Comparison of ENCODE assay signal across 8 mouse cellular contexts in the genomic region with DNA sequence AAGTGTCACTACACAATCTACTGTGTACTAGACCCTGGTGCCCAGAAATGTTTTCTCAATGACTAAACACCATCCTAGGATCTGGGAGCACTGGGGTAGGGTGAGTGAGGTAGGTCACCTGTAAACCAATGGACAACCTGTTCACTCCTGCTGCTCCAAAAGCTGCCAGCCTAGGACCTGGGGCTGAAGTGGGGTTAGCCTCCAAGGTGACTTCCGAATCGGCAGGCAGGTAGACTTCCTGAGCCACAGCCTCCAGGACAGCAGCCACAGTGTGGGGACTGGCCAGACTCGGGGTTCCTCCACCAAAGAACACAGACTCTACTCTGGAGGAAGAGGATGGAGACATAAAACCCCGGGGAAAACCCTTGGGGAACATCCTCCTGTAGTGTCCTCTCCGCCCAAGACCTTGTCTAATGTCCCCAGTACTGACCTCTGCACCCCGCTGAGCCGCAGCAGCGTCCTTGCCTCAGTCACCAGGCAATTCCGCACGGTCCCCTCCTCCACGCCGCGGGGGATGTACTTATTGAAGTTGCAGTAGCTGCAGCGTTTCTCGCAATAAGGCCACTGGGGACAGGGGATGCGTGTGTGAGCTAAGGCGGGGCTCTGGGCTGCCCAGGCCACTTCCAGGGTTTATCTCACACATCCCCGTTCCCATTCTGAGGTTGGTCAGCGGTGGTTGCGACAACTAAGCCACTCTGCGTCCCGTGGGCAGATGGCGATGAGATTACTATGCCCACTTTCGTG. TPM values are rescaled to one million over a fixed set of nuclear protein-coding genes. Genes with fewer than 3 reads are reported as not detected.
DNase-seq lines count a peak whose midpoint lies in the region; ATAC-seq and TF ChIP-seq lines count a peak whose summit lies in the region.

No protein-coding gene starts in this region.

- TF ChIP-seq POLR2A in limb, embryonic 14.5 days (IDR thresholded peaks at IDR 0.05; ENCODE audit: borderline replicate concordance, extremely low read depth, insufficient read depth, insufficient read length): no peak

- H3K36me3 ChIP-seq in forebrain, embryonic 14.5 days (ENCODE audit: control insufficient read depth, insufficient read depth, low read length): no peaks in the 10 kb centered on the region
- no peaks in the 10 kb centered on the region; the same call in 1 of the 2 replicates for H3K36me3 ChIP-seq in hindbrain, embryonic 14.5 days (replicated peaks; ENCODE audit: control insufficient read depth, insufficient read depth)
- 0 out of 2 replicates have a peak, but pooled peaks cover 4% of the 10 kb centered on the region for H3K36me3 ChIP-seq in limb, embryonic 14.5 days (ENCODE audit: control insufficient read depth, insufficient read depth, low read length)
- H3K36me3 ChIP-seq in midbrain, embryonic 11.5 days (ENCODE audit: control insufficient read depth, insufficient read depth, low read length): no peaks in the 10 kb centered on the region
- no peaks in the 10 kb centered on the region for H3K36me3 ChIP-seq in stomach, embryonic 15.5 days

- no peaks in the 10 kb centered on the region for H3K9me3 ChIP-seq in forebrain, embryonic 14.5 days (replicated peaks; ENCODE audit: control insufficient read depth, low read length)
- no peaks in the 10 kb centered on the region for H3K9me3 ChIP-seq in hindbrain, embryonic 14.5 days (ENCODE audit: control insufficient read depth, low read length)
- no peaks in the 10 kb centered on the region for H3K9me3 ChIP-seq in limb, embryonic 14.5 days (ENCODE audit: control insufficient read depth, low read length)
- H3K9me3 ChIP-seq in midbrain, embryonic 11.5 days (ENCODE audit: control insufficient read depth, low read length): no peaks in the 10 kb centered on the region
- H3K9me3 ChIP-seq in stomach, embryonic 15.5 days: no peaks in the 10 kb centered on the region

- peak overlapping the region; percentile 87 for H3K4me3 ChIP-seq in brown adipose tissue, adult 24 weeks (ENCODE audit: insufficient read depth, low read depth, low read length)
- peak overlapping the region; percentile 58 for H3K4me3 ChIP-seq in forebrain, embryonic 14.5 days (ENCODE audit: low read depth, low read length)
- peak overlapping the region; percentile 43 for H3K4me3 ChIP-seq in hindbrain, embryonic 14.5 days (replicated peaks; ENCODE audit: low read length)
- H3K4me3 ChIP-seq in limb, embryonic 14.5 days (replicated peaks; ENCODE audit: low read length): peak overlapping the region; percentile 57
- H3K4me3 ChIP-seq in midbrain, embryonic 11.5 days (ENCODE audit: low read depth, low read length): peak overlapping the region; percentile 44
- H3K4me3 ChIP-seq in stomach, embryonic 15.5 days (replicated peaks): peak overlapping the region; percentile 75

- intact Hi-C loops in gastrocnemius, postnatal 36 days (cut with DNase I): no loop called here

- 14% methylated on average over 24 of the region's 24 CpGs for WGBS in forebrain, embryonic 14.5 days
- 13% methylated on average over 24 of the region's 24 CpGs for WGBS in hindbrain, embryonic 14.5 days
- WGBS in limb, embryonic 14.5 days: 11% methylated on average over 24 of the region's 24 CpGs
- WGBS in midbrain, embryonic 11.5 days: 14% methylated on average over 24 of the region's 24 CpGs
- 11% methylated on average over 24 of the region's 24 CpGs for WGBS in stomach, embryonic 15.5 days

- peak; percentile 35 for ATAC-seq in forebrain, embryonic 14.5 days
- ATAC-seq in hindbrain, embryonic 14.5 days (ENCODE audit: low FRiP score): peak; percentile 31
- no peak; the same call in 1 of the 2 replicates for ATAC-seq in limb, embryonic 14.5 days (ENCODE audit: low FRiP score, low read depth)
- ATAC-seq in midbrain, embryonic 11.5 days (ENCODE audit: low FRiP score): peak; percentile 47
- peak; percentile 13; the same call in 1 of the 2 replicates for ATAC-seq in stomach, embryonic 15.5 days (ENCODE audit: insufficient read depth, low FRiP score, low read depth)

- H3K27me3 ChIP-seq in forebrain, embryonic 14.5 days (replicated peaks; ENCODE audit: control insufficient read depth, insufficient read depth, low read length): no peaks in the 10 kb centered on the region
- no peaks in the 10 kb centered on the region for H3K27me3 ChIP-seq in hindbrain, embryonic 14.5 days (ENCODE audit: control insufficient read depth, insufficient read depth, low read length)
- H3K27me3 ChIP-seq in limb, embryonic 14.5 days (ENCODE audit: control insufficient read depth, insufficient read depth, low read length): no peaks in the 10 kb centered on the region
- no peaks in the 10 kb centered on the region for H3K27me3 ChIP-seq in midbrain, embryonic 11.5 days (ENCODE audit: control insufficient read depth, insufficient read depth, low read length)
- H3K27me3 ChIP-seq in stomach, embryonic 15.5 days (replicated peaks): no peaks in the 10 kb centered on the region

- DNase-seq in gastrocnemius, adult 18-20 months (ENCODE audit: low spot score): peak; percentile 26
- DNase-seq in gastrocnemius, postnatal 36 days: no peak
- peak; percentile 50 for DNase-seq in forebrain, embryonic 14.5 days (ENCODE audit: low spot score)
- DNase-seq in hindbrain, embryonic 14.5 days (ENCODE audit: low spot score): peak; percentile 27
- no peak for DNase-seq in limb, embryonic 14.5 days (ENCODE audit: low spot score)
- DNase-seq in midbrain, embryonic 11.5 days (ENCODE audit: low spot score, missing footprints): no peak

- peak overlapping the region; percentile 73 for H3K9ac ChIP-seq in forebrain, embryonic 14.5 days (ENCODE audit: low read length)
- peak overlapping the region; percentile 58 for H3K9ac ChIP-seq in hindbrain, embryonic 14.5 days
- peak overlapping the region; percentile 66 for H3K9ac ChIP-seq in limb, embryonic 14.5 days (ENCODE audit: low read depth, low read length, severe bottlenecking)
- peak overlapping the region; percentile 44 for H3K9ac ChIP-seq in midbrain, embryonic 11.5 days (ENCODE audit: low read length)
- H3K9ac ChIP-seq in stomach, embryonic 15.5 days: peak overlapping the region; percentile 66; the same call in 1 of the 2 replicates

- peak overlapping the region; percentile 89 for H3K27ac ChIP-seq in brown adipose tissue, adult 24 weeks (replicated peaks; ENCODE audit: low read depth, low read length)
- no peak overlapping the region; the same call in 1 of the 2 replicates for H3K27ac ChIP-seq in forebrain, embryonic 14.5 days (ENCODE audit: low read depth, low read length)
- H3K27ac ChIP-seq in hindbrain, embryonic 14.5 days: peak overlapping the region; percentile 78
- no peak overlapping the region for H3K27ac ChIP-seq in limb, embryonic 14.5 days (replicated peaks; ENCODE audit: low read depth, low read length)
- H3K27ac ChIP-seq in midbrain, embryonic 11.5 days (ENCODE audit: low read depth, low read length): peak overlapping the region; percentile 4; the same call in 1 of the 2 replicates
- no peak overlapping the region for H3K27ac ChIP-seq in stomach, embryonic 15.5 days

- H3K4me2 ChIP-seq in forebrain, embryonic 14.5 days (ENCODE audit: low read length): peak overlapping the region; percentile 92
- H3K4me2 ChIP-seq in hindbrain, embryonic 14.5 days (replicated peaks): peak overlapping the region; percentile 92
- H3K4me2 ChIP-seq in limb, embryonic 14.5 days (replicated peaks; ENCODE audit: low read depth, low read length, severe bottlenecking): peak overlapping the region; percentile 78
- H3K4me2 ChIP-seq in midbrain, embryonic 11.5 days: peak overlapping the region; percentile 90
- H3K4me2 ChIP-seq in stomach, embryonic 15.5 days: peak overlapping the region; percentile 95

- H3K4me1 ChIP-seq in brown adipose tissue, adult 24 weeks (ENCODE audit: control insufficient read depth, insufficient read depth, insufficient read length, low read length): no peaks in the 10 kb centered on the region; the same call in 1 of the 2 replicates
- peaks cover 3% of the 10 kb centered on the region for H3K4me1 ChIP-seq in forebrain, embryonic 14.5 days (ENCODE audit: control insufficient read depth, insufficient read depth, low read length)
- peaks cover 5% of the 10 kb centered on the region for H3K4me1 ChIP-seq in hindbrain, embryonic 14.5 days (replicated peaks; ENCODE audit: control insufficient read depth, insufficient read depth, low read length)
- peaks cover 17% of the 10 kb centered on the region for H3K4me1 ChIP-seq in limb, embryonic 14.5 days (ENCODE audit: control insufficient read depth, insufficient read depth, low read length)
- H3K4me1 ChIP-seq in midbrain, embryonic 11.5 days (ENCODE audit: control insufficient read depth, insufficient read depth, low read length): peaks cover 7% of the 10 kb centered on the region
- peaks cover 10% of the 10 kb centered on the region for H3K4me1 ChIP-seq in stomach, embryonic 15.5 days

RNA-seq across cellular contexts. Expression of a gene that starts 0.8 kb away (rescaled TPM):
- 1 to 10 TPM; 2.7 to 3.4 TPM for total RNA-seq in gastrocnemius, adult 18-20 months (2021)
- 1 to 10 TPM; 3.3 to 3.9 TPM for total RNA-seq in gastrocnemius, postnatal 36 days (2021)
- polyA plus RNA-seq in brown adipose tissue, adult 24 weeks (2012; ENCODE audit: insufficient read depth, insufficient read length, missing spikeins): 4.2 and 5.3 TPM in 2 replicates
- 3.9 and 4.1 TPM in 2 replicates for polyA plus RNA-seq in forebrain, embryonic 14.5 days (2014; fragmentation: Nextera tagmentation; extraction: Ambion mirVana)
- 6.5 and 7.5 TPM in 2 replicates for polyA plus RNA-seq in hindbrain, embryonic 14.5 days (2014; fragmentation: Nextera tagmentation; extraction: Ambion mirVana)
- 11.5 and 12.9 TPM in 2 replicates for polyA plus RNA-seq in limb, embryonic 14.5 days (2012; rRNA removed)
- 2.2 and 3.9 TPM in 2 replicates for polyA plus RNA-seq in limb, embryonic 14.5 days (2014; fragmentation: Nextera tagmentation; extraction: Ambion mirVana)
- polyA plus RNA-seq in midbrain, embryonic 11.5 days (2014; fragmentation: Nextera tagmentation; extraction: Ambion mirVana): 3.7 and 3.9 TPM in 2 replicates
- polyA plus RNA-seq in stomach, embryonic 15.5 days (2015; fragmentation: Nextera tagmentation; extraction: Ambion mirVana): 3.5 and 4.0 TPM in 2 replicates

RNA-seq across cellular contexts. Expression of a gene that starts 16.6 kb away (rescaled TPM):
- 10 to 100 TPM; 12.6 to 25.2 TPM for total RNA-seq in gastrocnemius, adult 18-20 months (2021)
- 10 to 100 TPM; 14.7 to 16.3 TPM for total RNA-seq in gastrocnemius, postnatal 36 days (2021)
- not detected in 2 replicates for polyA plus RNA-seq in brown adipose tissue, adult 24 weeks (2012; ENCODE audit: insufficient read depth, insufficient read length, missing spikeins)
- polyA plus RNA-seq in forebrain, embryonic 14.5 days (2014; fragmentation: Nextera tagmentation; extraction: Ambion mirVana): 0.17 TPM in 2 replicates
- polyA plus RNA-seq in hindbrain, embryonic 14.5 days (2014; fragmentation: Nextera tagmentation; extraction: Ambion mirVana): 0.15 and 0.37 TPM in 2 replicates
- 29.5 and 47.5 TPM in 2 replicates for polyA plus RNA-seq in limb, embryonic 14.5 days (2012; rRNA removed)
- polyA plus RNA-seq in limb, embryonic 14.5 days (2014; fragmentation: Nextera tagmentation; extraction: Ambion mirVana): 17.0 and 18.2 TPM in 2 replicates
- 0.20 and 0.30 TPM in 2 replicates for polyA plus RNA-seq in midbrain, embryonic 11.5 days (2014; fragmentation: Nextera tagmentation; extraction: Ambion mirVana)
- polyA plus RNA-seq in stomach, embryonic 15.5 days (2015; fragmentation: Nextera tagmentation; extraction: Ambion mirVana): 7.3 and 7.7 TPM in 2 replicates

RNA-seq across cellular contexts. Expression of a gene that starts 26.7 kb away (rescaled TPM):
- not detected for total RNA-seq in gastrocnemius, adult 18-20 months (2021)
- total RNA-seq in gastrocnemius, postnatal 36 days (2021): not detected
- polyA plus RNA-seq in brown adipose tissue, adult 24 weeks (2012; ENCODE audit: insufficient read depth, insufficient read length, missing spikeins): not detected in 2 replicates
- polyA plus RNA-seq in forebrain, embryonic 14.5 days (2014; fragmentation: Nextera tagmentation; extraction: Ambion mirVana): 1.8 and 2.1 TPM in 2 replicates
- 3.3 and 5.1 TPM in 2 replicates for polyA plus RNA-seq in hindbrain, embryonic 14.5 days (2014; fragmentation: Nextera tagmentation; extraction: Ambion mirVana)
- polyA plus RNA-seq in limb, embryonic 14.5 days (2012; rRNA removed): 2.5 and 2.6 TPM in 2 replicates
- polyA plus RNA-seq in limb, embryonic 14.5 days (2014; fragmentation: Nextera tagmentation; extraction: Ambion mirVana): 1.2 and 1.5 TPM in 2 replicates
- polyA plus RNA-seq in midbrain, embryonic 11.5 days (2014; fragmentation: Nextera tagmentation; extraction: Ambion mirVana): 3.7 and 4.1 TPM in 2 replicates
- polyA plus RNA-seq in stomach, embryonic 15.5 days (2015; fragmentation: Nextera tagmentation; extraction: Ambion mirVana): 1.9 and 2.7 TPM in 2 replicates

RNA-seq across cellular contexts. Expression of a gene that starts 48.4 kb away (rescaled TPM):
- not detected for total RNA-seq in gastrocnemius, adult 18-20 months (2021)
- under 1 TPM; 0.12 to 0.31 TPM for total RNA-seq in gastrocnemius, postnatal 36 days (2021)
- not detected in 2 replicates for polyA plus RNA-seq in brown adipose tissue, adult 24 weeks (2012; ENCODE audit: insufficient read depth, insufficient read length, missing spikeins)
- 0.30 and 0.41 TPM in 2 replicates for polyA plus RNA-seq in forebrain, embryonic 14.5 days (2014; fragmentation: Nextera tagmentation; extraction: Ambion mirVana)
- polyA plus RNA-seq in hindbrain, embryonic 14.5 days (2014; fragmentation: Nextera tagmentation; extraction: Ambion mirVana): 1.6 and 2.0 TPM in 2 replicates
- polyA plus RNA-seq in limb, embryonic 14.5 days (2012; rRNA removed): 3.0 and 3.6 TPM in 2 replicates
- polyA plus RNA-seq in limb, embryonic 14.5 days (2014; fragmentation: Nextera tagmentation; extraction: Ambion mirVana): 3.5 and 4.3 TPM in 2 replicates
- polyA plus RNA-seq in midbrain, embryonic 11.5 days (2014; fragmentation: Nextera tagmentation; extraction: Ambion mirVana): 0.27 and 0.50 TPM in 2 replicates
- 12.0 and 12.4 TPM in 2 replicates for polyA plus RNA-seq in stomach, embryonic 15.5 days (2015; fragmentation: Nextera tagmentation; extraction: Ambion mirVana)

RNA-seq across cellular contexts. Expression of a gene that starts 53.5 kb away (rescaled TPM):
- 1 to 10 TPM; 1.6 to 2.1 TPM for total RNA-seq in gastrocnemius, adult 18-20 months (2021)
- 1 to 10 TPM; 2.1 to 3.1 TPM for total RNA-seq in gastrocnemius, postnatal 36 days (2021)
- polyA plus RNA-seq in brown adipose tissue, adult 24 weeks (2012; ENCODE audit: insufficient read depth, insufficient read length, missing spikeins): 70.3 and 94.2 TPM in 2 replicates
- 2.1 and 2.3 TPM in 2 replicates for polyA plus RNA-seq in forebrain, embryonic 14.5 days (2014; fragmentation: Nextera tagmentation; extraction: Ambion mirVana)
- polyA plus RNA-seq in hindbrain, embryonic 14.5 days (2014; fragmentation: Nextera tagmentation; extraction: Ambion mirVana): 2.1 and 2.5 TPM in 2 replicates
- 36.3 and 43.2 TPM in 2 replicates for polyA plus RNA-seq in limb, embryonic 14.5 days (2012; rRNA removed)
- 9.5 and 10.7 TPM in 2 replicates for polyA plus RNA-seq in limb, embryonic 14.5 days (2014; fragmentation: Nextera tagmentation; extraction: Ambion mirVana)
- polyA plus RNA-seq in midbrain, embryonic 11.5 days (2014; fragmentation: Nextera tagmentation; extraction: Ambion mirVana): 4.9 TPM in 2 replicates
- polyA plus RNA-seq in stomach, embryonic 15.5 days (2015; fragmentation: Nextera tagmentation; extraction: Ambion mirVana): 4.4 and 6.4 TPM in 2 replicates

Comparison
In these comparisons a context has a peak if more than half of its experiments do, and no peak if none do; other contexts are left out.
1. DNase-seq: peak in gastrocnemius, adult 18-20 months (single experiment), forebrain, embryonic 14.5 days (single experiment) and hindbrain, embryonic 14.5 days (single experiment); none in gastrocnemius, postnatal 36 days (0 of 2), limb, embryonic 14.5 days (single experiment) and midbrain, embryonic 11.5 days (single experiment).
2. H3K27ac ChIP-seq: peak in brown adipose tissue, adult 24 weeks (single experiment), hindbrain, embryonic 14.5 days (single experiment) and midbrain, embryonic 11.5 days (single experiment); none in forebrain, embryonic 14.5 days (single experiment), limb, embryonic 14.5 days (single experiment) and stomach, embryonic 15.5 days (single experiment).
3. Peak in every context shown above with its lines, with median percentiles within 50 percentile points of each other: H3K4me3 ChIP-seq, H3K4me2 ChIP-seq and H3K9ac ChIP-seq.